14 mouse cellular contexts compared by ENCODE assay signal in the genomic region with DNA sequence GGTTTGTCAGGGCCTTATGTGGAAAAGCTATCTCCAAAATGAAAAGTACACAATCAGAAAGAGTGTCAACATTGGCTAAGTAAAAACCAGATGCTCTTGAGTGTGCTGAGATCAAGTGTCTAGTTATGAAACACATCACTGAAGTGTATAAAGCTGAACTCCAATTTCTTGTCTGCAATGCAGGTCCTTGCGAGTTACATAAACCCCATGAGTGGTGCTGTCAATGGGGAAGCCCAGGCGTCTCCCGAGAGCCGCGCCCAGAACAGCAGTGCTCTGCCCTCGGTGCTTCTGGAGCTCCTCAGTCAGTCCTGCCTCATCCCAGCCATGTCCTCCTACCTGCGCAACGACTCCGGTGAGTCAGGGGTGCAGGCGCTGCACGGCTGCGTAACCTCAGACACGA.
"Had no signal": no experiment of that assay in that cellular context is flagged by ENCODE, and none has a peak within 500 bp of the region (broad histone marks: within the 10 kb centered on the region; RNA-seq: fewer than 3 reads in every experiment).

No protein-coding gene starts in this region.

- ATAC-seq: intestine, postnatal 0 days; midbrain, embryonic 13.5 days had no signal

- H3K9ac ChIP-seq: limb, embryonic 15.5 days; liver, embryonic 14.5 days; lung, embryonic 14.5 days; midbrain, embryonic 13.5 days; neural tube, embryonic 15.5 days had no signal

- H3K4me2 ChIP-seq: limb, embryonic 15.5 days; lung, embryonic 14.5 days; midbrain, embryonic 13.5 days; neural tube, embryonic 15.5 days had no signal

- H3K4me3 ChIP-seq: left cerebral cortex, adult 2 months; limb, embryonic 15.5 days; midbrain, embryonic 13.5 days; neural tube, embryonic 15.5 days had no signal

- H3K27ac ChIP-seq: kidney, postnatal 0 days; left cerebral cortex, adult 2 months; limb, embryonic 15.5 days; liver, embryonic 14.5 days; midbrain, embryonic 13.5 days; neural tube, embryonic 15.5 days had no signal

- H3K9me3 ChIP-seq: limb, embryonic 15.5 days; midbrain, embryonic 13.5 days; neural tube, embryonic 15.5 days had no signal

- H3K4me1 ChIP-seq: limb, embryonic 15.5 days; midbrain, embryonic 13.5 days; neural tube, embryonic 15.5 days had no signal

- DNase-seq: kidney, adult 9 months; kidney, postnatal 4 days; lung, embryonic 14.5 days; right cerebral cortex, adult 18-20 months; right cerebral cortex, postnatal 25 days; thymus, adult 18-20 months; thymus, postnatal 14 days had no signal

- H3K27me3 ChIP-seq: limb, embryonic 15.5 days; midbrain, embryonic 13.5 days; neural tube, embryonic 15.5 days had no signal
